Mouse (Mus musculus): ENCODE results near the gene Abi3bp. TPM values are rescaled to one million over a fixed set of nuclear protein-coding genes. Genes with fewer than 3 reads are reported as not detected.

Gene Abi3bp
- polyA plus RNA-seq, 1 experiment from 2014 or later: 21.2 TPM

DNA sequence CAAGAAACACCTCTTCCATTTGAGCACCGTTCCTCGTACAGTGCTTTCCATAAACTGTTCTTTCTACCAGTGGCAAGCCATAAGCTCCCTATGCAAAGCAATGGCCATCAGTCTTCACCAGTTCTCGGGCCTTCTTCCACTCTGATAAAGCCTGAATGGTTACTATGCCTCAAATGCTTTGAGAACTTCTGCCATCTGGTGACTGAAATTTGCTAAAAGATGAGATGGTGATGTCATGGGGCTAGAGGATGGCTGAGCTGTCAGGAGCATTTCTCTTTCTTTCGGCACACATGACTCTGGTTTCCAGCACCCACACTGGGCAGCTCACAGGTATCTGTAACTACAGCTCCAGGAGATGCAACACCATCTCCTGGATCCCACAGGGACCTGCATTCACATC lies 199.5 kb downstream of the Abi3bp start:
- CTCF ChIA-PET: interaction anchor here (1.1 to 2.0 kb wide), 6 partner anchors 8 to 501 kb away, joined by 3 to 9 read pairs (median 6); no protein-coding TSS in a partner anchor
- TF ChIP-seq CTCF (IDR thresholded peaks at IDR 0.05): peak; percentile 67
- POLR2A ChIA-PET: interaction anchor here (0.6 to 1.1 kb wide), 2 partner anchors 11 to 872 kb away, joined by 3 to 4 read pairs; no protein-coding TSS in a partner anchor
- DNase-seq (ENCODE audit: low read depth, low spot score) (no peak), ATAC-seq (peak; percentile 62)
- H3K27me3 ChIP-seq: no peaks in the 10 kb centered on the region
- in situ Hi-C loops (cut with MboI; ENCODE audit: low pct_unique_long_range_greater_than_20kb): loop anchor here (5.0 to 10.0 kb wide), 3 partner anchors 172 to 495 kb away; no protein-coding TSS in a partner anchor

DNA sequence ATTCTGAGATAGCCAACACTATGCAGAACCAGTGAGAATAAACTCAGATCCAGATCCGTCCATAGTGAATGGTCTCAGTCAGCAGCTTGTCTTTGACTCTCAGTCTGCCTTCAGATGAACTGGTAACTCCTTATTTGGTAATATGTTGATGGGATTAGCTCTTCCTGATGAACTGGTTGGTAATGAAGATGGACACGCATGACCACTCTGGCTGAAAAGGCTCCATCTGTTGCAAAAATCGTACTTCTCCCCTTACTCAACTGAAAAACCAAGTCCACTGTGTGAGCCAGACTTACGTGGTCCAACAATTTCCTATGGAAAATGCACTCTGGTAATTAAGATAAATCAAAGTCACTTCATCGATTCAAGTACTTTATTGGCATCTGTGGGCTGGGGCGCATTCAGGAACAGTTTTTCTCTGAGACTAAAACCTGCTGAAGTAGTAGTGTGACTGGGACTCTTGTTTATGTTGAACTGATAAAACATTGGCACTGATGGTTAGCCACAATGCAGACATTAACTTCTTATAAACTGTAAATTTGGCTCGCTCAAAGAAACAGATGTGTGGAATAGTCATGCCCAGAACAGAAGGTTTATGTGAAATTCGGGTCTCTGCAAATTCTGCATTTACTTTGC lies 203.4 kb downstream of the Abi3bp start:
- ChIA-PET POLR2A (no interaction called here), CTCF (no interaction called here)
- in situ Hi-C loops (cut with MboI; ENCODE audit: low pct_unique_long_range_greater_than_20kb): no loop called here
- no peak for DNase-seq (ENCODE audit: low read depth, low spot score)
- TF ChIP-seq CTCF (IDR thresholded peaks at IDR 0.05): no peak
- H3K27me3 ChIP-seq: no peaks in the 10 kb centered on the region
- ATAC-seq: no peak

GRCm38 (mm10) chr16:56686747-56687146 lies 209.1 kb downstream of the Abi3bp start:
- DNase-seq (ENCODE audit: low read depth, low spot score) (no peak), ATAC-seq (no peak)
- POLR2A ChIA-PET: no interaction called here
- in situ Hi-C loops (cut with MboI; ENCODE audit: low pct_unique_long_range_greater_than_20kb): no loop called here
- no peaks in the 10 kb centered on the region for H3K27me3 ChIP-seq
- CTCF ChIA-PET: no interaction called here
- no peak for TF ChIP-seq CTCF (IDR thresholded peaks at IDR 0.05)

- no peak for TF ChIP-seq CTCF (IDR thresholded peaks at IDR 0.05)
- in situ Hi-C loops (cut with MboI; ENCODE audit: low pct_unique_long_range_greater_than_20kb): no loop called here
- no peak for ATAC-seq
- CTCF ChIA-PET: interaction anchor here (0.6 kb wide), 1 partner anchor 527 kb away, joined by 3 read pairs; no protein-coding TSS in a partner anchor
- H3K27me3 ChIP-seq: no peaks in the 10 kb centered on the region
- POLR2A ChIA-PET: interaction anchor here (1.2 kb wide), 1 partner anchor 26 kb away, joined by 4 read pairs; no protein-coding TSS in a partner anchor
- no peak for DNase-seq (ENCODE audit: low read depth, low spot score)
Observed at GRCm38 (mm10) chr16:56690715-56691114, 213.0 kb downstream of the Abi3bp start.

DNA sequence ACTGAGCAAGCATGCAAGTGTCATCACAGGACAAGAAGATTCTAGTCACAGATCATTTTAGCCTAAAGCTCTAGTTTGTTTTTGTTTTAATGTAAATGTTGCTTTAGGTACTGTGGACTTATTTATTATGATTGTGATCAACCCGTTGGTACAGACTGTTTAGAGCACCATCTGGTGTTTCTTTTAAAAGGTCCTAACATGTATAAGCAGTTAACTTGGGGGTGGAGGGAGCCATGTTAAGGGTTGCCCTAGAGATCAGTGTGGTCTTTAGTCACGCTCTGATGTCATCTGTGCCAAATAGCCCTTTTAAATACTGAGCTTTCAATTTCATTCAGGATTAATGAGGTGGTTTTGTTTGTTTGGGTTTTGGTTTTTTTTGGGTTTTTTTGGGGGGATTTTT lies 218.8 kb downstream of the Abi3bp start:
- in situ Hi-C loops (cut with MboI; ENCODE audit: low pct_unique_long_range_greater_than_20kb): no loop called here

GRCm38 (mm10) chr16:56700898-56701297 lies 223.2 kb downstream of the Abi3bp start:
- in situ Hi-C loops (cut with MboI; ENCODE audit: low pct_unique_long_range_greater_than_20kb): loop anchor here (25.0 kb wide), 1 partner anchor 764 kb away; the partner anchor contains the start of gene Cep97
- no peak for TF ChIP-seq CTCF (IDR thresholded peaks at IDR 0.05)
- POLR2A ChIA-PET: interaction anchor here (0.7 kb wide), 1 partner anchor 618 kb away, joined by 3 read pairs; no protein-coding TSS in a partner anchor
- no peak for ATAC-seq
- no peak for DNase-seq (ENCODE audit: low read depth, low spot score)
- CTCF ChIA-PET: interaction anchor here (1.4 kb wide), 1 partner anchor 15 kb away, joined by 4 read pairs; no protein-coding TSS in a partner anchor
- no peaks in the 10 kb centered on the region for H3K27me3 ChIP-seq

More for the DNA sequence above, 218.8 kb downstream of the Abi3bp start:
- ChIA-PET CTCF (interaction anchor here (0.9 kb wide), 1 partner anchor 12 kb away, joined by 4 read pairs; no protein-coding TSS in a partner anchor), POLR2A (no interaction called here)
- ATAC-seq (no peak), DNase-seq (ENCODE audit: low read depth, low spot score) (no peak)
- TF ChIP-seq CTCF (IDR thresholded peaks at IDR 0.05): no peak
- H3K27me3 ChIP-seq: no peaks in the 10 kb centered on the region

- in situ Hi-C loops (cut with MboI; ENCODE audit: low pct_unique_long_range_greater_than_20kb): loop anchor here (25.0 kb wide), 1 partner anchor 768 kb away; the partner anchor contains the start of gene Cep97
- POLR2A ChIA-PET: no interaction called here
- peak; percentile 37 for TF ChIP-seq CTCF (IDR thresholded peaks at IDR 0.05)
- H3K27me3 ChIP-seq: no peaks in the 10 kb centered on the region
- no peak for ATAC-seq
- CTCF ChIA-PET: interaction anchor here (1.1 kb wide), 1 partner anchor 9 kb away, joined by 3 read pairs; no protein-coding TSS in a partner anchor
- no peak for DNase-seq (ENCODE audit: low read depth, low spot score)
Observed at GRCm38 (mm10) chr16:56705731-56706130, 228.1 kb downstream of the Abi3bp start.

DNA sequence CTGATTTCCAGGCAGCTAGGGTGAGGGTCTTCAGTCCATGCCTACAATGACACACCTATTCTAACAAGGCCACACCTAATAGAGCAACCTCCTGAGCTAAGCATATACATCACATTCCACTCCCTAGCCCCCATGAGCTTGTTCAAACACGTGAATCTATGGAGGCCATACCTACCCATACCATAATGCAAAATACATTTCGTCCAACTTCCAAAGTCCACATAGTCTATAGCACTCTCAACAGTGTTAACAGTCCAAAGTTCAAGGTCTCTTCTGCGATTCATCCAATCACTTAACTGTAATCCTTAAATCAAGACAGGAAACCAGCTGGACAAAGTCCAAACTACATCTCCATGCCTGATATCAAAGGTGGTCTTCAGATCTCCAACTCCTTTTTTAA lies 232.4 kb downstream of the Abi3bp start:
- CTCF ChIA-PET: no interaction called here
- POLR2A ChIA-PET: no interaction called here

DNA sequence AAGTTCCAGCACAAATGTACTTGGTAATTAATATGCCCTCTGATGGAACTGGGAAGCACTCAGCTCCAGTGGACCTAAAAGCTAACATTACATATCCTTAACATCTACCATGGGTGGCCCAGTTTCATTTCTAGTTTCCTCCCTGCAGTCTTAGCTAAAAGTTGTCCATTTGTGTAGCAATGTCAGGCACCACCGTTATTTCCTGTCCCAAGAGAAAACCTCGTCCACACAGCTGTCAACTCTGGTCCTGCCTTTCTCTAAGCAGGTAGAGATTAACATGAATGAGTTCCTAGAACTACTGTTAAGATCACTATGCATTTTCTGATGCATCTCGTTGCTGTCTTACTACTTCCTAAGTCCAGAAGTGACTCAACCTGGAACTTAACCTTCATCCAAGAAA lies 237.9 kb downstream of the Abi3bp start:
- no peaks in the 10 kb centered on the region for H3K27me3 ChIP-seq
- CTCF ChIA-PET: interaction anchor here (1.8 kb wide), 1 partner anchor 14 kb away, joined by 4 read pairs; no protein-coding TSS in a partner anchor
- no peak for ATAC-seq
- DNase-seq (ENCODE audit: low read depth, low spot score): no peak
- in situ Hi-C loops (cut with MboI; ENCODE audit: low pct_unique_long_range_greater_than_20kb): loop anchor here (25.0 kb wide), 1 partner anchor 778 kb away; the partner anchor contains the start of gene Cep97
- POLR2A ChIA-PET: no interaction called here
- TF ChIP-seq CTCF (IDR thresholded peaks at IDR 0.05): no peak

More for the DNA sequence above, 232.4 kb downstream of the Abi3bp start:
- DNase-seq (ENCODE audit: low read depth, low spot score) (no peak), ATAC-seq (no peak)
- in situ Hi-C loops (cut with MboI; ENCODE audit: low pct_unique_long_range_greater_than_20kb): loop anchor here (25.0 kb wide), 1 partner anchor 773 kb away; the partner anchor contains the start of gene Cep97
- H3K27me3 ChIP-seq: no peaks in the 10 kb centered on the region
- TF ChIP-seq CTCF (IDR thresholded peaks at IDR 0.05): no peak

DNA sequence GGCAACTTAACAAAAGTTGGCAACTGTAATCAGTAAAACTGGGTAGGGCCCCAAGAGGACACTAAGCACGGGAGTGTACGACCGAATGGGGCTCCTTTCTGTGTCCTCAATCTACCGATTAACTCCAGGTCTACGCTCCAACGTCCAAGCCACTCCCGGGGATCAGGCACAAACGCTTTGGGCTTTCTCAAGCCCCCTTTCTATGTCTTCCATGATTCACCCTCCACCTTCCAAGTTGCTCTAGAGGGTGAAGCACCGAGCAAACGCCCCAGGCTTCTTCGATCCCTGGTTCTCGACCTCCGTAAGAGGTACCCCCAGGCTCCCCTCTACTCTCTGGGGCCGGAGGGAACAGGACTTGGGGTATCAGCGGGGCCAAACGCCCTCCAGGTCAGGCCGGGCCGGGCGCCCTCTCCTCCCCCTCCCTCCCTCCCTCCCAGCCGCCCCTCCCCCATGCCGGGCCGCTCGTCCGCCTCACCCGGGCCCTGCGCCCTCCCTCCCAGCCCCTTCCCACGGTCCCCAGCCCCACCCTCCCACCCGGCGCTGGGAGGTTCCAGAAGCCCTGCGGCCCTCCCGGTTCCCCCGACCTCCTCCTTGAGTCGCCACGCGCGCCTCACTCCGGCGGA lies 239.0 kb downstream of the Abi3bp start:
- TF ChIP-seq CTCF (IDR thresholded peaks at IDR 0.05): no peak
- in situ Hi-C loops (cut with MboI; ENCODE audit: low pct_unique_long_range_greater_than_20kb): loop anchor here (25.0 kb wide), 1 partner anchor 779 kb away; the partner anchor contains the start of gene Cep97
- DNase-seq (ENCODE audit: low read depth, low spot score) (peak; percentile 7), ATAC-seq (peak; percentile 41)
- CTCF ChIA-PET: interaction anchor here (1.8 kb wide), 1 partner anchor 16 kb away, joined by 4 read pairs; no protein-coding TSS in a partner anchor
- no peaks in the 10 kb centered on the region for H3K27me3 ChIP-seq
- POLR2A ChIA-PET: interaction anchor here (0.8 kb wide), 1 partner anchor 25 kb away, joined by 4 read pairs; no protein-coding TSS in a partner anchor
